9 mouse cellular contexts compared by ENCODE assay signal in genomic region chr1:131573721-131574120, GRCm38 (mm10). TPM values are rescaled to one million over a fixed set of nuclear protein-coding genes. Genes with fewer than 3 reads are reported as not detected.
DNase-seq lines count a peak whose midpoint lies in the region; ATAC-seq and TF ChIP-seq lines count a peak whose summit lies in the region.
"Had no signal": no experiment of that assay in that cellular context is flagged by ENCODE, and none has a peak within 500 bp of the region (broad histone marks: within the 10 kb centered on the region; RNA-seq: fewer than 3 reads in every experiment).

No protein-coding gene starts in this region.

- peak; percentile 78 for ATAC-seq in heart, postnatal 0 days (ENCODE audit: insufficient read depth, low read depth)
- ATAC-seq in heart, embryonic 11.5 days (replicated peaks; ENCODE audit: insufficient number of reproducible peaks, low FRiP score, low TSS enrichment) = no peak; the same call in 1 of the 2 replicates
- peak; percentile 81 for ATAC-seq in liver, embryonic 11.5 days (replicated peaks; ENCODE audit: low FRiP score)

- no peaks in the 10 kb centered on the region for H3K27me3 ChIP-seq in heart, postnatal 0 days (ENCODE audit: control insufficient read depth, insufficient read depth, low read length)
- H3K27me3 ChIP-seq in heart, embryonic 11.5 days (ENCODE audit: control insufficient read depth, insufficient read depth, low read length) = no peaks in the 10 kb centered on the region
- H3K27me3 ChIP-seq in liver, embryonic 11.5 days (replicated peaks; ENCODE audit: control insufficient read depth, insufficient read depth, low read length) = no peaks in the 10 kb centered on the region

- no peak overlapping the region for H3K4me3 ChIP-seq in heart, postnatal 0 days (ENCODE audit: low read depth, low read length)
- no peak overlapping the region for H3K4me3 ChIP-seq in heart, embryonic 11.5 days (ENCODE audit: low read depth, low read length)
- no peak overlapping the region for H3K4me3 ChIP-seq in liver, embryonic 11.5 days (ENCODE audit: low read depth, low read length)

- no peaks in the 10 kb centered on the region for H3K9me3 ChIP-seq in heart, postnatal 0 days (replicated peaks; ENCODE audit: control insufficient read depth, low read length)
- H3K9me3 ChIP-seq in heart, embryonic 11.5 days (replicated peaks; ENCODE audit: control insufficient read depth, low read length) = no peaks in the 10 kb centered on the region
- H3K9me3 ChIP-seq in liver, embryonic 11.5 days (ENCODE audit: control insufficient read depth, low read length) = no peaks in the 10 kb centered on the region

- no peak for TF ChIP-seq CTCF in heart, postnatal 0 days (IDR thresholded peaks at IDR 0.05; ENCODE audit: low read depth)

- H3K27ac ChIP-seq in heart, postnatal 0 days (ENCODE audit: low read depth) = no peak overlapping the region
- no peak overlapping the region for H3K27ac ChIP-seq in heart, embryonic 11.5 days (ENCODE audit: low read depth, low read length)
- no peak overlapping the region for H3K27ac ChIP-seq in liver, embryonic 11.5 days (ENCODE audit: low read depth, low read length)

- no peaks in the 10 kb centered on the region for H3K36me3 ChIP-seq in heart, postnatal 0 days (replicated peaks; ENCODE audit: control insufficient read depth, insufficient read depth, low read length)
- no peaks in the 10 kb centered on the region for H3K36me3 ChIP-seq in heart, embryonic 11.5 days (ENCODE audit: control insufficient read depth, insufficient read depth, low read length)
- H3K36me3 ChIP-seq in liver, embryonic 11.5 days (ENCODE audit: control insufficient read depth, insufficient read depth, low read length) = no peaks in the 10 kb centered on the region

- H3K9ac ChIP-seq in heart, postnatal 0 days (replicated peaks; ENCODE audit: low read depth, low read length) = no peak overlapping the region
- no peak overlapping the region for H3K9ac ChIP-seq in heart, embryonic 11.5 days (ENCODE audit: low read depth, low read length)
- H3K9ac ChIP-seq in liver, embryonic 11.5 days (ENCODE audit: low read depth, low read length) = no peak overlapping the region

- H3K4me1 ChIP-seq in heart, postnatal 0 days (ENCODE audit: control insufficient read depth, insufficient read depth) = peaks cover 4% of the 10 kb centered on the region; the same call in 1 of the 2 replicates
- H3K4me1 ChIP-seq in heart, embryonic 11.5 days (ENCODE audit: control insufficient read depth, insufficient read depth, low read length) = no peaks in the 10 kb centered on the region
- H3K4me1 ChIP-seq in liver, embryonic 11.5 days (replicated peaks; ENCODE audit: control insufficient read depth, insufficient read depth, low read length) = no peaks in the 10 kb centered on the region

- 90% methylated on average over 14 of the region's 14 CpGs for WGBS in heart, postnatal 0 days
- WGBS in heart, embryonic 11.5 days (ENCODE audit: insufficient replicate concordance) = 90% methylated on average over 14 of the region's 14 CpGs
- WGBS in liver, embryonic 11.5 days = 89% methylated on average over 14 of the region's 14 CpGs

- TF ChIP-seq EP300 in heart, postnatal 0 days (IDR thresholded peaks at IDR 0.05; ENCODE audit: low read depth) = no peak

- DNase-seq in heart, postnatal 0 days (ENCODE audit: low spot score) = peak; percentile 91
- peak; percentile 16 for DNase-seq in thymus, postnatal 14 days
- DNase-seq in thymus, adult 18-20 months = no peak
- DNase-seq in embryo, embryonic 9.5 days (ENCODE audit: extremely low spot score) = peak; percentile 33
- DNase-seq in liver, embryonic 11.5 days (ENCODE audit: low spot score) = no peak
- DNase-seq in frontal cortex, postnatal 36 days (ENCODE audit: low spot score in 2 of 2) = no peak
- DNase-seq in layer of hippocampus, postnatal 36 days = no peak

- H3K4me2 ChIP-seq in heart, postnatal 0 days (ENCODE audit: low read depth, low read length) = no peak overlapping the region
- H3K4me2 ChIP-seq in heart, embryonic 11.5 days = no peak overlapping the region
- no peak overlapping the region for H3K4me2 ChIP-seq in liver, embryonic 11.5 days

RNA-seq across cellular contexts. Expression of gene Avpr1b, which starts 25.3 kb away (rescaled TPM):
- not detected in 2 replicates for total RNA-seq in heart, postnatal 0 days (2014; rRNA removed; ENCODE audit: low replicate concordance)
- polyA plus RNA-seq in heart, postnatal 0 days (2015; fragmentation: Nextera tagmentation; extraction: Ambion mirVana) = not detected in 2 replicates
- polyA plus RNA-seq in heart, embryonic 11.5 days (2014; fragmentation: Nextera tagmentation; extraction: Ambion mirVana) = not detected in 2 replicates
- not detected in 2 replicates for polyA plus RNA-seq in liver, embryonic 11.5 days (2014; fragmentation: Nextera tagmentation; extraction: Ambion mirVana)
- under 1 TPM; 0.62 to 0.86 TPM for total RNA-seq in layer of hippocampus, postnatal 36 days (2021)
- polyA plus RNA-seq: neural tube, embryonic 14.5 days had no signal

RNA-seq across cellular contexts. Expression of gene Fam72a, which starts 46.0 kb away (rescaled TPM):
- not detected in 2 replicates for total RNA-seq in heart, postnatal 0 days (2014; rRNA removed; ENCODE audit: low replicate concordance)
- polyA plus RNA-seq in heart, postnatal 0 days (2015; fragmentation: Nextera tagmentation; extraction: Ambion mirVana) = 1.1 and 1.6 TPM in 2 replicates
- 3.2 and 3.4 TPM in 2 replicates for polyA plus RNA-seq in heart, embryonic 11.5 days (2014; fragmentation: Nextera tagmentation; extraction: Ambion mirVana)
- polyA plus RNA-seq in liver, embryonic 11.5 days (2014; fragmentation: Nextera tagmentation; extraction: Ambion mirVana) = 4.8 and 4.9 TPM in 2 replicates
- 1 to 10 TPM; 1.4 TPM for total RNA-seq in layer of hippocampus, postnatal 36 days (2021)

RNA-seq across cellular contexts. Expression of gene Srgap2, which starts 46.6 kb away (rescaled TPM):
- total RNA-seq in heart, postnatal 0 days (2014; rRNA removed; ENCODE audit: low replicate concordance) = 18.1 and 29.7 TPM in 2 replicates
- 5.9 and 6.4 TPM in 2 replicates for polyA plus RNA-seq in heart, postnatal 0 days (2015; fragmentation: Nextera tagmentation; extraction: Ambion mirVana)
- polyA plus RNA-seq in heart, embryonic 11.5 days (2014; fragmentation: Nextera tagmentation; extraction: Ambion mirVana) = 19.4 and 23.3 TPM in 2 replicates
- polyA plus RNA-seq in liver, embryonic 11.5 days (2014; fragmentation: Nextera tagmentation; extraction: Ambion mirVana) = 16.1 and 17.3 TPM in 2 replicates
- total RNA-seq in layer of hippocampus, postnatal 36 days (2021) = 10 to 100 TPM; 75.2 to 89.9 TPM

Comparison
In these comparisons a context has a peak if more than half of its experiments do, and no peak if none do; other contexts are left out.
1. DNase-seq: peak in heart, postnatal 0 days (single experiment), thymus, postnatal 14 days (single experiment) and embryo, embryonic 9.5 days (single experiment); none in thymus, adult 18-20 months (0 of 2), liver, embryonic 11.5 days (single experiment), frontal cortex, postnatal 36 days (0 of 2) and layer of hippocampus, postnatal 36 days (0 of 2).